Mouse (Mus musculus) layer of hippocampus, postnatal 36 days (tissue): ENCODE measurements at regions not wholly inside any gene's neighbourhood (a gene's known extent, or its start where the extent isn't known, plus 50 kb on each side); places are given as distances from the start of the nearest gene placed in this dataset.

Experiments used
- DNase-seq, 2 experiments: peaks; one replicate each; pipeline ENCODE4 v3.0.0; 2022

- no peak for DNase-seq
Measured at GRCm38 (mm10) chr8:92065554-92066239, 263.8 kb upstream of the Irx3 start.

- no peak for DNase-seq
Measured at GRCm38 (mm10) chr8:92064971-92065370, 263.1 kb upstream of the Irx3 start.

- DNase-seq = no peak
Measured at GRCm38 (mm10) chr8:92064175-92064821, 262.4 kb upstream of the Irx3 start.

- DNase-seq = no peak
Measured at GRCm38 (mm10) chr8:92063333-92063732, 261.5 kb upstream of the Irx3 start.

DNA sequence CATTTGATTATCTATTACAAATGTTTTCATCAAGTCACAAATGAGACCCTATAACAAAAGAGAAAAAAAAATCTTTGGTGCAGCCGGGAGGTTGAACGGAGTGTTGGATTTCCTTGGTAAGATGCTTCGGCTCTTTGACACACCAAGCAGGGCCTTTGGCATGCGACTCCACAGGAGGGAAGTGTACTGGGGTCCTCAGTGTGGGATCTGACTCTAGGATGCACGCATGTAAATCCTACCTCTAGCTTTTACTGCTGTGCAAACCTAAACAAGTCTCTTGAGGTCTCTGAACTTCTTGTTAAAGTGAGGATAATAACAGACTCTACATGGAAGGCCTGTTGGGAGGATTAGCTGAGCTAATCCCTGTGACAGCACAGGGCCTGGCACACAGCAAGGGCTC lies 257.6 kb upstream of the Irx3 start:
- no peak for DNase-seq

DNA sequence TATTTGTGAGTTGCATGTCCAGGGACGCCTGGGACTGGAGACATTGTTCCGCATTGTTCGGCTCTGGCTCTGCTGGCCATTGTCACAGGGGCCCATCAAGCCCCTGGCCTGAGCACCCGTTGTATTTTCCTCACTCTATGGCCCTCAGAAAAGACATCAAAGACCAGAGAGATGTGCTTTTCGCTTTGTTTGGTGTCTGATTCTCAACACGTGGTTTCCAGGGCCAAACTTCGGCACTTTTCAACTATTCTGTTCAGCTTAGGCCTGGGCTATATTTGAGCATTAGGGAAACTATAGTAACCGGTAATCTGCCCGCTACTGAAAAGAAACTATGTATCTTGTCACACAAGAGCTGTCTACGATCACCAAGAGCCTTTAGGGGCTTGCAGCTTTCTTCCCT lies 257.1 kb upstream of the Irx3 start:
- DNase-seq = no peak

- DNase-seq = no peak
Measured at GRCm38 (mm10) chr8:92057857-92058256, 256.0 kb upstream of the Irx3 start.

GRCm38 (mm10) chr8:92055590-92055989 lies 253.7 kb upstream of the Irx3 start:
- no peak for DNase-seq

DNA sequence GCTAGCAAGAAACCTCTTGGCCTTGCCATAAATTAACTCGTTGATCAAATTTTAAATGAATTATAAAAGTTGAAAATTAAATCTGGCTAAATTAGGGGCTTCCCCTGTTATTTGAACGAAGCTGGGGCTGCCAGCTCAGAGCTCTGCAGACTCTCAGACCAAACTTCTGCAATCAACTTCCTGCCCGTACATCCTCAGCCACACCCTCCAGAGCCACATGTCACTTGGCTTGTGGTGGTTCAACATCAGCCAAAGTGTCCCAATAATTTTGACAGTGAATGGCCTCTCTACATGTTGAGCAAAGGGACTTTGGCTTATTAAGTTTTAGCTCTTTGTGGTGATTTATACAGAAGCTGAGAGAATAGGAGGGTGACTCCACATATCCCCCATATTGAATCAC lies 242.8 kb upstream of the Irx3 start:
- DNase-seq = no peak

GRCm38 (mm10) chr8:92042951-92043350 lies 241.1 kb upstream of the Irx3 start:
- DNase-seq = no peak

GRCm38 (mm10) chr8:92029954-92030353 lies 228.1 kb upstream of the Irx3 start:
- DNase-seq = no peak

GRCm38 (mm10) chr8:92029516-92029915 lies 227.6 kb upstream of the Irx3 start:
- DNase-seq = no peak

- DNase-seq = no peak
Measured at GRCm38 (mm10) chr8:92028308-92028707, 226.4 kb upstream of the Irx3 start.

GRCm38 (mm10) chr8:92024133-92024532 lies 222.3 kb upstream of the Irx3 start:
- no peak for DNase-seq

DNA sequence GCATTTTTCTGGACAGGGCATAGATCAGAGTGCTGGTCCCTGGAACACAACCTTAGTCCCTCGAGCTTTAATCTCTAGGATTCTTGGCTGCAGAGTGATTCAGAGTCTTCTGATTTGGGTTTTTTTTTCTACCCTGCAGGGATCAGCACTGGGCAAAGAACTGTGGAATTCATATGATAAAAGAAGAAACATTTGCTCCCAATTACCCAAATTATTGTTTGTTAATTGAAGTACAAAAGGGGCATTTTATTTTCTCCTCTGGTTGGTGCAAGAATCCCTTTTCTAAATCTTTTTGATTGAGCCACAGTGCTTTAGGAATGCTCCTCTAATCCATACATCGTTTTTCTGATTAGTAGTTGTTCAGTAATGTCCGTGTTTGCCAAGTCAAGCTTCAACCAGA lies 219.7 kb upstream of the Irx3 start:
- no peak for DNase-seq

DNA sequence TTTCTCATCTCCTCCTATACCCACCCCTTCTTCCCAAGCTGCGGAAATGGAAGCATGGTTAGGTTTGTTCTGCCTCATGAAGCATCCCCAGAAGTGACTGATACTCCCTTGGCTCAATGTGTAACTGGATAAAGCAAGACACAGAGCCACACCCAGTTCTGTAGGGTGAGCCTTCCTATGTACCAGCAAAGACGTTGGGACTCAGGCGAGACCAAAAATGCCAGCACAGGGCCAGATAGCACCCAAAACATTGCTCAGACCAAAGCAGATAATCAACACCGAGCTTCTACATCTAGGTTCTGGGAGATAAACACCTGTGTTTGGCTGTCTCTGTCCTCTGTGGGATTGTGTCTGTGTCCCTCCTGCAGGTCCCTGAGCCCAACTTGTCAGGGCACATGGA lies 212.8 kb upstream of the Irx3 start:
- DNase-seq = no peak

- DNase-seq = no peak
Measured at GRCm38 (mm10) chr8:92013183-92013582, 211.3 kb upstream of the Irx3 start.

DNA sequence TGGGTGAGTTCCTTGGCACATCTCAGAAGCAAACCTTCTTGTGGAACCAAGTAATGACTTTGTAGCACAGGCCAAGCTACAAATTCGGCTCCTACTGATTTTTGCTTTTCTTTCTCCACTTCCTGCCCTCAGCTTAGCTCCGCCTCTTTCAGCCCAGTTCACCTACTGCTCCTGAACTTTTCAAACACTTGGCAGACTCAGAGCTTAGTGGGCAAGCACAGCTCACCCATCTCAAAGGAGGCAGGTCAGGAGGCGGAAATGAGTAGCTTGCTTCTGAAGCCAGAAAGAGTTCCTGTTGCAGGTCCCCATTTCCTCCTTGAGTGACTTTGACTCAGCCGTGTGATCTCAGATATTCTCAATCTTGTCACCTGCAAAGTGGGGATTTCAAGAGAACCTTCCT lies 208.5 kb upstream of the Irx3 start:
- DNase-seq = no peak

DNA sequence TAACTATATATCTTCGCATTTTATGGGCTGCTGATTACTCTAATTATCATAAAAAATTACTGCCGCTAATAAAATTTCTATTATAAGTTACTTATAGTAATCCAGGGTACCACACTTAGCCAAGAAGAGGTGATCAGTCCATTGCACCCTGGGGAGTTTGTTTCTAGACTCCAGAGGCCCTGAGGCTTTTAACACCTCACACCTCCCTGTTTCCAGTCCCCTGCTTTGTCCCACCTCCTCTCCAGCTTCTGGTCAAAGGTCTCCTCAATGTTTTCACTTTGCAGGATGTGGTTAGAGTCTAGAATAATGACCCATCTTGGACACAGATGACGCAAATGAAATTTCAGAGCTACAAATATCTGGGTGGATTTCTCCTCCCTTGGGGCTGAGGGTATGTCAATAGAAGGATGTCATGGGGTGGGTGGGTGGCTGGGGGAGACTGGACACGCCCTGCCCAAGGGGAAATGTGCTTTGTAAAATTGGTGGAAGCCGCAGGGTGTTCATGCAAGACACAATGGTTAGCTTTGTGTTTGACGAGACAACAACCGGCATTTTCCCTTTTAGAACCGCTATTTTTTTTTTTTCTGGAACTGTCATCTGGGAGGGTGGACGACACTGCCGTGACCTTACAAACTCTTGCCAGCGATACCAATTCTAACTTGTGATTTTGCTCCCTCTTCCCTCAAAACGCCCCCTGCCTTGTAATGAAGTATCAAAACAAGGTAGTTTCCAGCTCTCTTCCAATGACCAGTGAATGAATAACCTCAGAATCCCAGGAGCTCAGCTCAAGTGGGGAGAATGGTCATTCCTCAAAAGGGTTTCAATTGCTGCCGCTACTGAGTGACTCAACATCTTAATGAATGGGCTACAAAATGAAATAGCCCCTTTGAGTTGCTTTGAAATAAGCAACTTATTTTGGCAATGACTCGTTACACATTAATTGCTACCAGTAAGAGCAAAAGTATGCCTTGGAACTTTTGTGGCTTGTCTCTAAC lies 207.0 kb upstream of the Irx3 start:
- DNase-seq = no peak

DNA sequence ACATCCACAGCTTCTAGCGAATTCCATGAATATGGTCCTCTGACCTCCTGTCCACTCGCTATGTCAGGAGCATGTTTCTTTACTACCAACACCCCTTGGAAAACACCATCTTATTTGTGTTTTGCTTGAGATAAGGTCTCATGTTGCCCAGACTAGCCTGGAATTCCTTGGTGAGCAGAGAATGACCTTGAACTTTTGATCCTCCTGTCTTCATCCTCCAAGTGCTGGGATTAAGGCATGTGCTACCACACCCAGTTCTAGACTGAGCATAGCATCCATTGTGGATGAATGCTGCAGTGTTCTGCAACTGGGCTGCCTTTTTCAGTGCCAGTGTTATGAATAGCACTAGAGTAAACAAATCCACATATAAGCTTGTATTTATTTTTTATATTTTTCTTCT lies 203.2 kb upstream of the Irx3 start:
- DNase-seq = no peak

- no peak for DNase-seq
Measured at GRCm38 (mm10) chr8:92004532-92004931, 202.7 kb upstream of the Irx3 start.

GRCm38 (mm10) chr8:92000368-92000767 lies 198.5 kb upstream of the Irx3 start:
- no peak for DNase-seq

GRCm38 (mm10) chr8:91999661-92000060 lies 197.8 kb upstream of the Irx3 start:
- DNase-seq = no peak
